46 mouse cellular contexts compared by ENCODE assay signal in genomic region chr7:44208307-44208706, GRCm38 (mm10). TPM values are rescaled to one million over a fixed set of nuclear protein-coding genes. Genes with fewer than 3 reads are reported as not detected.
"Had no signal": no experiment of that assay in that cellular context is flagged by ENCODE, and none has a peak within 500 bp of the region (broad histone marks: within the 10 kb centered on the region; RNA-seq: fewer than 3 reads in every experiment).

No protein-coding gene starts in this region.

- H3K36me3 ChIP-seq: limb, embryonic 10.5 days; limb, embryonic 12.5 days; limb, embryonic 13.5 days; limb, embryonic 15.5 days; liver, embryonic 13.5 days; liver, embryonic 15.5 days; lung, embryonic 15.5 days; midbrain, embryonic 10.5 days; midbrain, embryonic 12.5 days; midbrain, embryonic 13.5 days; midbrain, embryonic 15.5 days; neural tube, embryonic 12.5 days had no signal

- DNase-seq: left cerebral cortex, postnatal 4 days; liver, embryonic 13.5 days; lung, adult 18-20 months; lung, adult 2 months; lung, embryonic 14.5 days; lung, postnatal 10 days; lung, postnatal 14 days; lung, postnatal 36 days; lung, postnatal 4 days; midbrain, embryonic 14.5 days had no signal

- H3K27ac ChIP-seq: left cerebral cortex, adult 2 months; limb, embryonic 10.5 days; limb, embryonic 12.5 days; limb, embryonic 13.5 days; limb, embryonic 15.5 days; liver, embryonic 13.5 days; liver, embryonic 14.5 days; liver, embryonic 15.5 days; lung, embryonic 15.5 days; macrophage; midbrain, embryonic 10.5 days; midbrain, embryonic 12.5 days; midbrain, embryonic 13.5 days; midbrain, embryonic 15.5 days; neural tube, embryonic 12.5 days had no signal

- H3K27me3 ChIP-seq: limb, embryonic 12.5 days; limb, embryonic 13.5 days; limb, embryonic 15.5 days; liver, embryonic 13.5 days; liver, embryonic 15.5 days; lung, embryonic 15.5 days; midbrain, embryonic 12.5 days; midbrain, embryonic 13.5 days; midbrain, embryonic 15.5 days; neural tube, embryonic 12.5 days had no signal

- H3K4me3 ChIP-seq: left cerebral cortex, adult 2 months; limb, embryonic 10.5 days; limb, embryonic 12.5 days; limb, embryonic 13.5 days; limb, embryonic 15.5 days; liver, embryonic 13.5 days; liver, embryonic 15.5 days; lung, embryonic 15.5 days; megakaryocyte, embryonic 14.5 days; midbrain, embryonic 10.5 days; midbrain, embryonic 12.5 days; midbrain, embryonic 13.5 days; midbrain, embryonic 15.5 days; myocyte; neural tube, embryonic 12.5 days had no signal

- H3K4me1 ChIP-seq: limb, embryonic 10.5 days; limb, embryonic 12.5 days; limb, embryonic 13.5 days; limb, embryonic 15.5 days; liver, embryonic 13.5 days; liver, embryonic 15.5 days; lung, embryonic 15.5 days; megakaryocyte, embryonic 14.5 days; midbrain, embryonic 10.5 days; midbrain, embryonic 12.5 days; midbrain, embryonic 13.5 days; midbrain, embryonic 15.5 days; neural tube, embryonic 12.5 days had no signal

- H3K4me2 ChIP-seq: limb, embryonic 12.5 days; limb, embryonic 13.5 days; limb, embryonic 15.5 days; liver, embryonic 11.5 days; liver, embryonic 13.5 days; liver, embryonic 15.5 days; lung, embryonic 14.5 days; lung, embryonic 15.5 days; midbrain, embryonic 11.5 days; midbrain, embryonic 12.5 days; midbrain, embryonic 13.5 days; midbrain, embryonic 15.5 days; neural tube, embryonic 12.5 days had no signal

- H3K9ac ChIP-seq: limb, embryonic 12.5 days; limb, embryonic 13.5 days; limb, embryonic 15.5 days; liver, embryonic 13.5 days; liver, embryonic 14.5 days; liver, embryonic 15.5 days; lung, embryonic 14.5 days; lung, embryonic 15.5 days; midbrain, embryonic 12.5 days; midbrain, embryonic 13.5 days; midbrain, embryonic 15.5 days; neural tube, embryonic 12.5 days had no signal

- ATAC-seq: lung, postnatal 0 days; midbrain, embryonic 13.5 days; midbrain, embryonic 15.5 days; midbrain, embryonic 16.5 days had no signal

- H3K9me3 ChIP-seq: limb, embryonic 10.5 days; limb, embryonic 12.5 days; limb, embryonic 13.5 days; limb, embryonic 15.5 days; liver, embryonic 13.5 days; liver, embryonic 15.5 days; lung, embryonic 15.5 days; megakaryocyte, embryonic 14.5 days; midbrain, embryonic 10.5 days; midbrain, embryonic 12.5 days; midbrain, embryonic 13.5 days; midbrain, embryonic 15.5 days; neural tube, embryonic 12.5 days had no signal

RNA-seq across cellular contexts. Expression of gene Klk1b4, which starts 1.1 kb away (rescaled TPM):
- total RNA-seq: left cerebral cortex, adult 18-20 months; left cerebral cortex, adult 2 months; left cerebral cortex, adult 8-10 months; left cerebral cortex, postnatal 10 days; left cerebral cortex, postnatal 14 days; left cerebral cortex, postnatal 25 days; left cerebral cortex, postnatal 36 days; left cerebral cortex, postnatal 4 days; megakaryocyte progenitor cell, adult 5-6 weeks; megakaryocyte, adult 5-6 weeks; megakaryocyte-erythroid progenitor cell, adult 5-6 weeks; midbrain, postnatal 0 days; monocyte, adult 5-6 weeks had no signal
- polyA plus RNA-seq: limb, embryonic 10.5 days; limb, embryonic 11.5 days; limb, embryonic 12.5 days; limb, embryonic 13.5 days; limb, embryonic 14.5 days; limb, embryonic 15.5 days; liver, embryonic 11.5 days; liver, embryonic 13.5 days; liver, embryonic 15.5 days; lung, adult 2 months; lung, embryonic 14.5 days; lung, embryonic 15.5 days; lung, embryonic 16.5 days; lung, postnatal 0 days; macrophage; midbrain, embryonic 10.5 days; midbrain, embryonic 11.5 days; midbrain, embryonic 12.5 days; midbrain, embryonic 13.5 days; midbrain, embryonic 14.5 days; midbrain, embryonic 15.5 days; midbrain, embryonic 16.5 days; midbrain, postnatal 0 days; myocyte; neural tube, embryonic 11.5 days; neural tube, embryonic 12.5 days had no signal

RNA-seq across cellular contexts. Expression of gene Klk1b5, which starts 7.4 kb away (rescaled TPM):
- total RNA-seq: left cerebral cortex, adult 18-20 months; left cerebral cortex, adult 2 months; left cerebral cortex, adult 8-10 months; left cerebral cortex, postnatal 10 days; left cerebral cortex, postnatal 14 days; left cerebral cortex, postnatal 25 days; left cerebral cortex, postnatal 36 days; left cerebral cortex, postnatal 4 days; megakaryocyte progenitor cell, adult 5-6 weeks; megakaryocyte, adult 5-6 weeks; megakaryocyte-erythroid progenitor cell, adult 5-6 weeks; midbrain, postnatal 0 days; monocyte, adult 5-6 weeks had no signal
- polyA plus RNA-seq: limb, embryonic 10.5 days; limb, embryonic 11.5 days; limb, embryonic 12.5 days; limb, embryonic 13.5 days; limb, embryonic 14.5 days; limb, embryonic 15.5 days; liver, embryonic 11.5 days; liver, embryonic 13.5 days; liver, embryonic 14.5 days; liver, embryonic 15.5 days; liver, embryonic 16.5 days; lung, adult 2 months; lung, embryonic 14.5 days; lung, embryonic 15.5 days; lung, embryonic 16.5 days; lung, postnatal 0 days; macrophage; midbrain, embryonic 10.5 days; midbrain, embryonic 11.5 days; midbrain, embryonic 12.5 days; midbrain, embryonic 13.5 days; midbrain, embryonic 14.5 days; midbrain, embryonic 15.5 days; midbrain, embryonic 16.5 days; midbrain, postnatal 0 days; myocyte; neural tube, embryonic 11.5 days; neural tube, embryonic 12.5 days had no signal

RNA-seq across cellular contexts. Expression of gene Klk1b3, which starts 10.3 kb away (rescaled TPM):
- total RNA-seq: left cerebral cortex, adult 18-20 months; left cerebral cortex, adult 2 months; left cerebral cortex, adult 8-10 months; left cerebral cortex, postnatal 10 days; left cerebral cortex, postnatal 14 days; left cerebral cortex, postnatal 25 days; left cerebral cortex, postnatal 36 days; left cerebral cortex, postnatal 4 days; megakaryocyte progenitor cell, adult 5-6 weeks; megakaryocyte, adult 5-6 weeks; megakaryocyte-erythroid progenitor cell, adult 5-6 weeks; midbrain, postnatal 0 days; monocyte, adult 5-6 weeks had no signal
- polyA plus RNA-seq: limb, embryonic 10.5 days; limb, embryonic 11.5 days; limb, embryonic 12.5 days; limb, embryonic 13.5 days; limb, embryonic 14.5 days; limb, embryonic 15.5 days; liver, embryonic 11.5 days; liver, embryonic 13.5 days; liver, embryonic 14.5 days; liver, embryonic 15.5 days; liver, embryonic 16.5 days; lung, adult 2 months; lung, embryonic 14.5 days; lung, embryonic 15.5 days; lung, embryonic 16.5 days; lung, postnatal 0 days; macrophage; midbrain, embryonic 10.5 days; midbrain, embryonic 11.5 days; midbrain, embryonic 12.5 days; midbrain, embryonic 13.5 days; midbrain, embryonic 14.5 days; midbrain, embryonic 15.5 days; midbrain, embryonic 16.5 days; midbrain, postnatal 0 days; myocyte; neural tube, embryonic 11.5 days; neural tube, embryonic 12.5 days had no signal

RNA-seq across cellular contexts. Expression of gene Klk1, which starts 16.9 kb away (rescaled TPM):
- total RNA-seq: left cerebral cortex, adult 18-20 months; left cerebral cortex, adult 2 months; left cerebral cortex, adult 8-10 months; left cerebral cortex, postnatal 10 days; left cerebral cortex, postnatal 14 days; left cerebral cortex, postnatal 25 days; left cerebral cortex, postnatal 36 days; left cerebral cortex, postnatal 4 days; megakaryocyte progenitor cell, adult 5-6 weeks; megakaryocyte, adult 5-6 weeks; megakaryocyte-erythroid progenitor cell, adult 5-6 weeks; midbrain, postnatal 0 days; monocyte, adult 5-6 weeks had no signal
- polyA plus RNA-seq: limb, embryonic 10.5 days; limb, embryonic 11.5 days; limb, embryonic 12.5 days; limb, embryonic 13.5 days; limb, embryonic 14.5 days; liver, embryonic 11.5 days; liver, embryonic 13.5 days; liver, embryonic 14.5 days; liver, embryonic 15.5 days; lung, embryonic 16.5 days; lung, postnatal 0 days; midbrain, embryonic 10.5 days; midbrain, embryonic 11.5 days; midbrain, embryonic 12.5 days; midbrain, embryonic 13.5 days; midbrain, embryonic 14.5 days; midbrain, embryonic 15.5 days; midbrain, embryonic 16.5 days; midbrain, postnatal 0 days; myocyte; neural tube, embryonic 11.5 days; neural tube, embryonic 12.5 days had no signal

RNA-seq across cellular contexts. Expression of gene Klk1b24, which starts 20.3 kb away (rescaled TPM):
- total RNA-seq: left cerebral cortex, adult 18-20 months; left cerebral cortex, adult 2 months; left cerebral cortex, adult 8-10 months; left cerebral cortex, postnatal 10 days; left cerebral cortex, postnatal 14 days; left cerebral cortex, postnatal 25 days; left cerebral cortex, postnatal 36 days; left cerebral cortex, postnatal 4 days; megakaryocyte progenitor cell, adult 5-6 weeks; megakaryocyte, adult 5-6 weeks; megakaryocyte-erythroid progenitor cell, adult 5-6 weeks; midbrain, postnatal 0 days; monocyte, adult 5-6 weeks had no signal
- polyA plus RNA-seq: limb, embryonic 10.5 days; limb, embryonic 11.5 days; limb, embryonic 12.5 days; limb, embryonic 13.5 days; limb, embryonic 15.5 days; liver, embryonic 11.5 days; liver, embryonic 13.5 days; liver, embryonic 14.5 days; liver, embryonic 15.5 days; liver, embryonic 16.5 days; lung, adult 2 months; lung, embryonic 14.5 days; lung, embryonic 15.5 days; lung, embryonic 16.5 days; lung, postnatal 0 days; macrophage; midbrain, embryonic 10.5 days; midbrain, embryonic 11.5 days; midbrain, embryonic 12.5 days; midbrain, embryonic 13.5 days; midbrain, embryonic 14.5 days; midbrain, embryonic 15.5 days; midbrain, embryonic 16.5 days; midbrain, postnatal 0 days; myocyte; neural tube, embryonic 11.5 days; neural tube, embryonic 12.5 days had no signal
